Mouse (Mus musculus) liver, embryonic 14.5 days (tissue): ENCODE measurements around the gene Paqr7. TPM values are rescaled to one million over a fixed set of nuclear protein-coding genes. Genes with fewer than 3 reads are reported as not detected.

Experiments
- ATAC-seq: fragments of 200-750 bp; cut with Nextera tagmentation; 2 replicates; pipeline ENCODE4 v1.8.0; 2017; ENCODE audit warnings: moderate number of reproducible peaks, mild to moderate bottlenecking, moderate library complexity; ENCODE audit not compliant: insufficient read depth
- DNase-seq, 3 experiments: peaks; one replicate each; pipeline ENCODE4 v3.0.0-alpha.2; 2012 to 2013; ENCODE audit warnings: low read depth in 3 of 3, low spot score in 3 of 3
- H3K27ac ChIP-seq: fragments of 300-500 bp; sonication (generic); 2 replicates; pipeline ENCODE4 v1.5.1; 2014; ENCODE audit warnings: moderate library complexity, mild to moderate bottlenecking, control low read depth, inconsistent platforms
- H3K27me3 ChIP-seq: fragments of 300-500 bp; sonication (generic); 2 replicates; pipeline ENCODE4 v1.6.1; 2014; ENCODE audit warnings: mild to moderate bottlenecking, low read length, moderate library complexity; ENCODE audit not compliant: control insufficient read depth, insufficient read depth
- H3K36me3 ChIP-seq: fragments of 300-500 bp; sonication (generic); replicated peaks from 2 replicates; pipeline ENCODE4 v1.6.1; 2014; ENCODE audit warnings: low read depth; ENCODE audit not compliant: control insufficient read depth, insufficient read depth
- H3K4me1 ChIP-seq, 2 experiments: fragments of 200-500 bp in 1 of 2; fragments of 300-500 bp in 1 of 2; sonication (generic) in 1 of 2; replicated peaks; 2 replicates each; pipeline ENCODE4 v1.6.1; 2012 to 2014; ENCODE audit warnings: antibody characterized with exemption in 1 of 2, inconsistent platforms in 1 of 2, low read length in 1 of 2; ENCODE audit not compliant: control insufficient read depth in 2 of 2, insufficient read depth in 2 of 2
- H3K4me2 ChIP-seq: fragments of 300-500 bp; sonication (generic); 2 replicates; pipeline ENCODE4 v1.6.1; 2014; ENCODE audit warnings: low read depth, mild to moderate bottlenecking, control low read depth, moderate library complexity
- H3K4me3 ChIP-seq, 2 experiments: fragments of 200-500 bp in 1 of 2; fragments of 300-500 bp in 1 of 2; sonication (generic) in 1 of 2; 2 replicates each; pipeline ENCODE4 v1.5.1; 2012 to 2014; ENCODE audit warnings: low read depth in 2 of 2, low read length in 2 of 2, mild to moderate bottlenecking in 2 of 2, control low read depth in 1 of 2, inconsistent platforms in 1 of 2, moderate library complexity in 1 of 2; ENCODE audit not compliant: insufficient read depth in 1 of 2
- H3K9ac ChIP-seq: fragments of 300-500 bp; sonication (generic); replicated peaks from 2 replicates; pipeline ENCODE4 v1.6.1; 2014; ENCODE audit warnings: mild to moderate bottlenecking, control low read depth, moderate library complexity
- H3K9me3 ChIP-seq: fragments of 300-500 bp; sonication (generic); 2 replicates; pipeline ENCODE4 v1.6.1; 2016; ENCODE audit warnings: low read length, mixed read lengths; ENCODE audit not compliant: control insufficient read depth
- CTCF ChIP-seq: IDR thresholded peaks from 2 replicates; pipeline ENCODE4 v1.5.1; 2016; ENCODE audit warnings: antibody characterized with exemption, low read depth, control low read depth
- EP300 ChIP-seq: IDR thresholded peaks from 2 replicates; pipeline ENCODE4 v1.6.1; 2016; ENCODE audit warnings: antibody characterized with exemption, low read depth
- WGBS: fragments of 180-500 bp; shearing (Covaris S2); extraction: QIAGEN DNeasy Blood & Tissue Kit; methylation state at CpG from one replicate; pipeline ENCODE4 v1.1.7; 2014; ENCODE audit not compliant: insufficient replicate concordance; 5-methylcytosine and 5-hydroxymethylcytosine counted together
- polyA plus RNA-seq, 2 experiments: library from polyadenylated mRNA; depleted of rRNA in 1 of 2; stranded (reverse) in 1 of 2; unstranded in 1 of 2; fragments of >200 nt; fragmentation: Nextera tagmentation in 1 of 2; extraction: Ambion mirVana in 1 of 2; gene quantifications; 2 replicates each; pipeline versions ENCODE4 v1.2.1 to v1.2.3; 2012 to 2014

Gene Paqr7
- polyA plus RNA-seq, 2 experiments: 1.9 to 4.1 TPM

DNA sequence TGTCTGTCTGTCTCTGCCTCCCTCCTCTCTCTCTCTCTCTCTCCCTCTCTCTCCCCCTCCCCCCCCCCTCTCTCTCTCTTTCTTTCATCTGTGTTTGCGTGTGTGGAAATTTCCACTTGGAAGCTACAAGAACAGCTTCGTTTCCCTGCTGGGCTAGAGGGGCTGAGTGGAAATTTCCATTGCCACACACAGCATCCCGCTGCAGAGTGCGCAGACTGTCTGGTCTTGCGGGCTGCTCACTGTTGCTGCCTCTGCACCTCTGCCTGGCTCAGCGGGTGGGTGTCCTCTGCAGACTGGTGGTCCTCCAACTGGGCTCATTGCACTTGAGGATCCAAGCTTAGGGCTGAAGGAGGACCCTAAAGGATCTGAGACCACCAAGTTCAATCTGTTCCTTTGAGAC lies 12.8 kb upstream of the Paqr7 start:
- Histone ChIP-seq H3K27ac (no peak overlapping the region), H3K27me3 (no peaks in the 10 kb centered on the region; the same call in 1 of the 2 replicates), H3K9ac (no peak overlapping the region), H3K4me3 (no peak overlapping the region), H3K4me2 (no peak overlapping the region), H3K36me3 (no peaks in the 10 kb centered on the region), H3K9me3 (no peaks in the 10 kb centered on the region), H3K4me1 (0 out of 4 replicates have a peak, but pooled peaks cover 0 to 2% of the 10 kb centered on the region in 2 experiments)
- ATAC-seq: no peak
- no peak for DNase-seq
- TF ChIP-seq EP300 (no peak), CTCF (no peak)
- 52% methylated on average over 6 of the region's 6 CpGs for WGBS

DNA sequence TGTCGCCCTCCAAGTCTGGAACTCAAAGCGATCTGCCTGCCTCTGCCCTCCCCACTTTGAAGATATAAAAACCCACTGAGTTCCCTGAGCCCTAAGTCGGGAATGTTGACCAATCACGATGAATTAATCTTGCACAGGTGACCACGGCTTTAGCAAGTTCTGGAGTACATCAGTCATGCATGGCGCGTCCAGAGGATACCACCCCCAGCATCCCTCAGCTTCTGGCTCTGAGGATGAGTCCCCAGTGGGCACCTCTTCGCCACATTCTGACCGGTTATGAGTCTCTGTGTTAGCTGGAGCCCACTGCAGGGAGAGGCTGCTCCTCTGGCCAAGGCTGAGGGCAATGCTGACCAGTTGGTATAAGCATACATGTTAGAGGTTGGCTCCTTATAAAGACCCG lies 12.3 kb upstream of the Paqr7 start:
- no peaks in the 10 kb centered on the region for H3K36me3 ChIP-seq
- WGBS: 67% methylated on average over 10 of the region's 10 CpGs
- H3K27me3 ChIP-seq: no peaks in the 10 kb centered on the region; the same call in 1 of the 2 replicates
- no peaks in the 10 kb centered on the region for H3K9me3 ChIP-seq
- ATAC-seq (no peak), DNase-seq (no peak)
- no peak overlapping the region for H3K27ac ChIP-seq
- H3K4me2 ChIP-seq: no peak overlapping the region
- no peak overlapping the region for H3K4me3 ChIP-seq
- TF ChIP-seq EP300 (no peak), CTCF (no peak)
- peaks cover 0 to 2% of the 10 kb centered on the region in 2 experiments; a peak in 1 of 4 replicates for H3K4me1 ChIP-seq
- H3K9ac ChIP-seq: no peak overlapping the region

DNA sequence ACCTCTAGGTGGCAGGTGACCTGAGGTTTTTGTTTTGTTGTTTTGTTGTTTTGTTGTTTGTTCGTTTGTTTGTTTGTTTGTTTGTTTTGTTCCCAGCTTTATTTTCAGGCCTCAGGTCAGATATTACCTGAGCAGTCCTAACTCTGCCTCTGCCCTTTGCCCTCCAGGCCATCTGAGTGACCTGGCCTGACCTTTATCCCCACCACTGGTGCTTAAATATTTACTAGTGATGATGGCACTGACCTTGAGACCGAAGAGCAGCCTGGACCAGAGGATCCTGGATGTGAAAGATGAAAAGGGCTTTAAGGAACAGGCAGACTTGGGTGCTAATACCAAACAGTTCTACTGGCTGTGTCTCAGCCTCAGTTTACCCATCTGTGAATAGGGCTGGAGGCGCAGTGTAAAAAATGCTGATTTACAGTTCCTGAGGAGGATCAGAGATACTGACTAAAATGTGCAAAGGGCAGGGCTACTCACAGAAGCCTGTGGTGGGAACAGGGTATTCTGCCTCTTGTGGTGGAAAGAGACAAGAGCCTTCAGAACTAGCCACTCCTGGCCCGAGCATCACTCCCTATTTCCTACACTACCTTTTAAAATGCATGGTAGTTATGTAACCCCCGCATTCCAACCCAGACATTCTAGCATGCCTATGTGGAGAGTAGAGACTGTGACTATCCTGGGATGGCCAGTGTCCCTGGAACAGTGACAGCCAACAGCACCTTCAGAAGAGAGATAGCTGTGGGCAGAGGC lies 11.2 kb upstream of the Paqr7 start:
- ATAC-seq (no peak), DNase-seq (no peak)
- 60% methylated on average over 5 of the region's 5 CpGs for WGBS
- no peak overlapping the region for H3K27ac ChIP-seq
- H3K9me3 ChIP-seq: no peaks in the 10 kb centered on the region
- H3K36me3 ChIP-seq: no peaks in the 10 kb centered on the region
- H3K27me3 ChIP-seq: no peaks in the 10 kb centered on the region; the same call in 1 of the 2 replicates
- H3K9ac ChIP-seq: no peak overlapping the region
- H3K4me2 ChIP-seq: no peak overlapping the region
- TF ChIP-seq EP300: no peak
- TF ChIP-seq CTCF: no peak
- H3K4me3 ChIP-seq: no peak overlapping the region
- H3K4me1 ChIP-seq: peaks cover 0 to 11% of the 10 kb centered on the region in 2 experiments; a peak in 2 of 4 replicates

DNA sequence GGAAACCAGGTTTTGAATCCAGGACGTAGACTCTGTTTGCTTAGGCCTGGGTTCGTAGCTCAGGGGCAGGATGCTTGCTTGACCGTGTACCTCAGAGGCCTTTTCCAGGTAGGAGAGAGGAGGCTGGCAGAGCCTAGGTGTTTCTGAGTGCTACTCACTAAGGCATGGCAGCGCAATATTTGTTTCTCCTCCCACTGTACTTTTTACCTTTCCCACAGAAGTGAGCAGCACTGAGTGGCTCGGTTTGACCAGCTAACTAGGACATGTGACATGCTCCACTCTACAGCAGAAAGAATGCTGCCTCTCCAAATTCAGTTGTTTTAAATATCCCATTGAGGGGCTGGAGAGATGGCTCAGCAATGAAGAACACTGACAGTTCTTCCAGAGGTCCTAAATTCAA lies 8.3 kb upstream of the Paqr7 start:
- Histone ChIP-seq H3K27ac (no peak overlapping the region), H3K4me1 (peaks cover 0 to 11% of the 10 kb centered on the region in 2 experiments; a peak in 2 of 4 replicates), H3K4me2 (no peak overlapping the region), H3K27me3 (no peaks in the 10 kb centered on the region), H3K4me3 (no peak overlapping the region), H3K9me3 (no peaks in the 10 kb centered on the region; the same call in 1 of the 2 replicates), H3K36me3 (no peaks in the 10 kb centered on the region), H3K9ac (no peak overlapping the region)
- 82% methylated on average over 5 of the region's 5 CpGs for WGBS
- DNase-seq: no peak
- ATAC-seq: no peak
- no peak for TF ChIP-seq CTCF
- TF ChIP-seq EP300: no peak

DNA sequence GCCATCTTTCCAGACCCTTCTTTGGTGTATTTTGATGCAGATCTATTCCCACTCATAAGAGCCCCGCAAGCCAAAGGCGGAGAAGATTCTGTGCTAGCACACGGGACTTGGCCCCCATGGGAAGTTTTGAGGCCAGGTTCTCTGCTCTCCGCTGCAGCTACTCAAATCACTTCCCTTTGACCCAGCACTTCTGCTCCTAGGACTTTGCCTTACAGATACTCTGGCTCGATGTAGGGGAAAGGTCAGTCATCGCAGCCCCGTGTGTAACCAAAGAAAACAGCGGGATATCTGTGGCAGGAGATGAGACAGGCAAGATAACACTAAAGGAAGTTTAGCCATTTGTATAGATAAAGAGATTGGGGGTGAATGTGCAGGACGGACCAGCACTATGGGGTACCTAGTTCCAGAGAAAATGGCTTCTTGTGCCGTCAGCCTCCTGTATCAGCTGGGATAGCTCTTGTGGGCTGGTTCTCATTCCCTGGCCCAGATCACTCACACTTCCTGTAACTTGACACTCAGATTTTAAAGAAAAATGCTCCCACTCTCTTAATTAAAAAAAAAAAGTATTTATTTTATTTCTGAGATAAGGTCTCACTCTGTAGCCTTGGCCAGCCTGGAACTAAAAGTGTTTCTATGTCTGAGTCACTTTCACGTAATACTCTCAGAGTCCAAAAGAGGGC lies 6.4 kb upstream of the Paqr7 start:
- DNase-seq (no peak), ATAC-seq (no peak)
- H3K4me2 ChIP-seq: no peak overlapping the region
- peaks cover 11 to 21% of the 10 kb centered on the region in 2 experiments for H3K4me1 ChIP-seq
- H3K9me3 ChIP-seq: no peaks in the 10 kb centered on the region; the same call in 1 of the 2 replicates
- 0 out of 2 replicates have a peak, but pooled peaks have one; percentile 6 for TF ChIP-seq CTCF
- no peak for TF ChIP-seq EP300
- no peak overlapping the region for H3K9ac ChIP-seq
- no peaks in the 10 kb centered on the region for H3K36me3 ChIP-seq
- H3K27ac ChIP-seq: no peak overlapping the region
- WGBS: 47% methylated on average over 11 of the region's 11 CpGs
- H3K4me3 ChIP-seq: no peak overlapping the region
- no peaks in the 10 kb centered on the region for H3K27me3 ChIP-seq
